Mouse (Mus musculus) heart, embryonic 12.5 days (tissue): ENCODE results near the gene Tbc1d7. TPM values are rescaled to one million over a fixed set of nuclear protein-coding genes. Genes with fewer than 3 reads are reported as not detected.
A peak's percentile ranks its signal among the peaks of the same experiment; 100 is the strongest.

Source experiments
- ATAC-seq: fragments of 200-750 bp; cut with Nextera tagmentation; 2 replicates; pipeline ENCODE4 v1.8.0; 2017; ENCODE audit warnings: moderate TSS enrichment, moderate library complexity; ENCODE audit not compliant: insufficient number of reproducible peaks, low FRiP score
- H3K27ac ChIP-seq: fragments of 300-500 bp; sonication (generic); 2 replicates; pipeline ENCODE4 v1.5.1; 2016; ENCODE audit warnings: mild to moderate bottlenecking, moderate library complexity; ENCODE audit not compliant: poor library complexity, severe bottlenecking
- H3K27me3 ChIP-seq: fragments of 300-500 bp; sonication (generic); replicated peaks from 2 replicates; pipeline ENCODE4 v1.6.1; 2016; ENCODE audit warnings: mild to moderate bottlenecking, moderate library complexity
- H3K36me3 ChIP-seq: fragments of 300-500 bp; sonication (generic); 2 replicates; pipeline ENCODE4 v1.6.1; 2016; ENCODE audit warnings: mild to moderate bottlenecking, moderate library complexity
- H3K4me1 ChIP-seq: fragments of 300-500 bp; sonication (generic); replicated peaks from 2 replicates; pipeline ENCODE4 v1.6.1; 2016; ENCODE audit warnings: mild to moderate bottlenecking
- H3K4me2 ChIP-seq: fragments of 300-500 bp; sonication (generic); 2 replicates; pipeline ENCODE4 v1.6.1; 2016; ENCODE audit warnings: mild to moderate bottlenecking, moderate library complexity
- H3K4me3 ChIP-seq: fragments of 300-500 bp; sonication (generic); 2 replicates; pipeline ENCODE4 v1.5.1; 2016; ENCODE audit warnings: mild to moderate bottlenecking
- H3K9ac ChIP-seq: fragments of 300-500 bp; sonication (generic); 2 replicates; pipeline ENCODE4 v1.6.1; 2016; ENCODE audit warnings: mild to moderate bottlenecking, moderate library complexity
- H3K9me3 ChIP-seq: fragments of 300-500 bp; sonication (generic); replicated peaks from 2 replicates; pipeline ENCODE4 v1.6.1; 2016; ENCODE audit warnings: mild to moderate bottlenecking, moderate library complexity
- WGBS: fragments of 180-500 bp; shearing (Covaris S2); methylation state at CpG from one replicate; pipeline ENCODE4 v1.1.7; 2016; 5-methylcytosine and 5-hydroxymethylcytosine counted together
- polyA plus RNA-seq: library from polyadenylated mRNA; unstranded; fragments of >200 nt; fragmentation: Nextera tagmentation; extraction: Ambion mirVana; gene quantifications from 2 replicates; pipeline ENCODE4 v1.2.1, GENCODE M21; 2016

Gene Tbc1d7
- polyA plus RNA-seq, 1 experiment from 2014 or later, result 52.3 TPM

GRCm38 (mm10) chr13:43172036-43172713 is 874 bp upstream of the Tbc1d7 start:
- H3K36me3 ChIP-seq, result peaks cover 16% of the 10 kb centered on the region
- 17% methylated on average over 14 of the region's 14 CpGs for WGBS
- ATAC-seq, result no peak

GRCm38 (mm10) chr13:43167721-43168120 is 3.6 kb downstream of the Tbc1d7 start:
- Histone ChIP-seq H3K4me2 (no peak overlapping the region), H3K36me3 (peaks cover 48% of the 10 kb centered on the region), H3K4me3 (no peak overlapping the region), H3K9me3 (no peaks in the 10 kb centered on the region), H3K4me1 (peaks cover 6% of the 10 kb centered on the region), H3K27me3 (no peaks in the 10 kb centered on the region), H3K27ac (no peak overlapping the region), H3K9ac (no peak overlapping the region)
- WGBS, result 80% methylated on average over 9 of the region's 9 CpGs
- no peak for ATAC-seq

More at GRCm38 (mm10) chr13:43172036-43172713, 874 bp upstream of the Tbc1d7 start:
- H3K9me3 ChIP-seq, result no peaks in the 10 kb centered on the region
- peak overlapping the region; percentile 92; the same call in 1 of the 2 replicates for H3K9ac ChIP-seq
- peak overlapping the region; percentile 91 for H3K4me3 ChIP-seq
- no peaks in the 10 kb centered on the region for H3K27me3 ChIP-seq
- H3K27ac ChIP-seq, result no peak overlapping the region
- peak overlapping the region; percentile 73 for H3K4me2 ChIP-seq
- peaks cover 6% of the 10 kb centered on the region for H3K4me1 ChIP-seq

- Histone ChIP-seq H3K36me3 (peaks cover 37% of the 10 kb centered on the region), H3K27ac (peak overlapping the region; percentile 44), H3K9ac (no peak overlapping the region), H3K4me3 (no peak overlapping the region), H3K4me2 (no peak overlapping the region), H3K4me1 (peaks cover 16% of the 10 kb centered on the region), H3K9me3 (no peaks in the 10 kb centered on the region), H3K27me3 (no peaks in the 10 kb centered on the region)
- ATAC-seq, result 0 out of 2 replicates have a peak, but pooled peaks have one; percentile 61
- WGBS, result 46% methylated on average over 3 of the region's 3 CpGs
Measured at GRCm38 (mm10) chr13:43159429-43159828, 11.9 kb downstream of the Tbc1d7 start.

GRCm38 (mm10) chr13:43158281-43158680 is 13.0 kb downstream of the Tbc1d7 start:
- H3K4me1 ChIP-seq, result peaks cover 16% of the 10 kb centered on the region
- no peak overlapping the region for H3K4me2 ChIP-seq
- no peak overlapping the region for H3K9ac ChIP-seq
- H3K9me3 ChIP-seq, result no peaks in the 10 kb centered on the region
- H3K4me3 ChIP-seq, result no peak overlapping the region
- 68% methylated on average over 5 of the region's 5 CpGs for WGBS
- no peak for ATAC-seq
- H3K27me3 ChIP-seq, result no peaks in the 10 kb centered on the region
- H3K27ac ChIP-seq, result no peak overlapping the region
- H3K36me3 ChIP-seq, result peaks cover 37% of the 10 kb centered on the region

GRCm38 (mm10) chr13:43157370-43157769 is 13.9 kb downstream of the Tbc1d7 start:
- H3K36me3 ChIP-seq, result peaks cover 38% of the 10 kb centered on the region
- no peak overlapping the region for H3K4me2 ChIP-seq

GRCm38 (mm10) chr13:43152005-43152520 is 19.2 kb downstream of the Tbc1d7 start:
- Histone ChIP-seq H3K36me3 (peaks cover 53% of the 10 kb centered on the region), H3K27ac (no peak overlapping the region), H3K4me2 (no peak overlapping the region), H3K4me1 (peaks cover 9% of the 10 kb centered on the region), H3K9me3 (no peaks in the 10 kb centered on the region), H3K9ac (no peak overlapping the region), H3K4me3 (no peak overlapping the region), H3K27me3 (no peaks in the 10 kb centered on the region)
- 77% methylated on average over 14 of the region's 14 CpGs for WGBS
- no peak for ATAC-seq

More at GRCm38 (mm10) chr13:43157370-43157769, 13.9 kb downstream of the Tbc1d7 start:
- Histone ChIP-seq H3K4me3 (no peak overlapping the region), H3K27me3 (no peaks in the 10 kb centered on the region), H3K9me3 (no peaks in the 10 kb centered on the region), H3K4me1 (peaks cover 16% of the 10 kb centered on the region), H3K9ac (no peak overlapping the region), H3K27ac (0 out of 2 replicates have a peak overlapping the region, but pooled peaks have one; percentile 31)
- WGBS, result 35% methylated on average over 5 of the region's 5 CpGs
- ATAC-seq, result no peak

- H3K9me3 ChIP-seq, result no peaks in the 10 kb centered on the region
- H3K27me3 ChIP-seq, result no peaks in the 10 kb centered on the region
- peaks cover 18% of the 10 kb centered on the region for H3K4me1 ChIP-seq
- no peak overlapping the region for H3K4me2 ChIP-seq
- H3K36me3 ChIP-seq, result peaks cover 36% of the 10 kb centered on the region
- ATAC-seq, result no peak
- H3K27ac ChIP-seq, result peak overlapping the region; percentile 13; the same call in 1 of the 2 replicates
- H3K4me3 ChIP-seq, result no peak overlapping the region
- no peak overlapping the region for H3K9ac ChIP-seq
- 71% methylated on average over 3 of the region's 3 CpGs for WGBS
Measured at GRCm38 (mm10) chr13:43149661-43150060, 21.6 kb downstream of the Tbc1d7 start.

- no peak for ATAC-seq
- Histone ChIP-seq H3K4me2 (no peak overlapping the region), H3K27me3 (no peaks in the 10 kb centered on the region), H3K36me3 (peaks cover 26% of the 10 kb centered on the region), H3K9ac (no peak overlapping the region), H3K4me3 (no peak overlapping the region), H3K4me1 (peaks cover 18% of the 10 kb centered on the region), H3K27ac (no peak overlapping the region), H3K9me3 (no peaks in the 10 kb centered on the region)
- WGBS, result 56% methylated on average over 4 of the region's 4 CpGs
Measured at GRCm38 (mm10) chr13:43148692-43149091, 22.6 kb downstream of the Tbc1d7 start.

- H3K4me1 ChIP-seq, result peaks cover 18% of the 10 kb centered on the region
- WGBS, result 44% methylated on average over 8 of the region's 8 CpGs
- H3K4me2 ChIP-seq, result no peak overlapping the region
- no peak for ATAC-seq
- H3K27ac ChIP-seq, result no peak overlapping the region
- H3K9me3 ChIP-seq, result no peaks in the 10 kb centered on the region
- H3K27me3 ChIP-seq, result no peaks in the 10 kb centered on the region
- no peak overlapping the region for H3K4me3 ChIP-seq
- H3K9ac ChIP-seq, result no peak overlapping the region
- H3K36me3 ChIP-seq, result peaks cover 10% of the 10 kb centered on the region
Measured at GRCm38 (mm10) chr13:43146515-43147258, 24.6 kb downstream of the Tbc1d7 start.

GRCm38 (mm10) chr13:43144720-43145418 is 26.4 kb downstream of the Tbc1d7 start:
- peaks cover 16% of the 10 kb centered on the region for H3K4me1 ChIP-seq
- H3K9me3 ChIP-seq, result no peaks in the 10 kb centered on the region
- no peaks in the 10 kb centered on the region for H3K27me3 ChIP-seq
- H3K9ac ChIP-seq, result no peak overlapping the region
- WGBS, result 64% methylated on average over 7 of the region's 7 CpGs
- no peak overlapping the region for H3K4me3 ChIP-seq
- no peaks in the 10 kb centered on the region for H3K36me3 ChIP-seq
- H3K27ac ChIP-seq, result no peak overlapping the region
- no peak for ATAC-seq
- no peak overlapping the region for H3K4me2 ChIP-seq

- Histone ChIP-seq H3K9me3 (no peaks in the 10 kb centered on the region), H3K27me3 (no peaks in the 10 kb centered on the region), H3K4me3 (no peak overlapping the region), H3K27ac (peak overlapping the region; percentile 93), H3K36me3 (no peaks in the 10 kb centered on the region), H3K9ac (no peak overlapping the region), H3K4me2 (no peak overlapping the region), H3K4me1 (peaks cover 45% of the 10 kb centered on the region)
- ATAC-seq, result peak; percentile 56; the same call in 1 of the 2 replicates
- WGBS, result 11% methylated on average over 4 of the region's 4 CpGs
Measured at GRCm38 (mm10) chr13:43134468-43134867, 36.8 kb downstream of the Tbc1d7 start.
